Mouse (Mus musculus) forebrain, embryonic 13.5 days (tissue): ENCODE measurements around the gene 9130230L23Rik. TPM values are rescaled to one million over a fixed set of nuclear protein-coding genes. Genes with fewer than 3 reads are reported as not detected.

Experiments
- ATAC-seq: fragments of 200-750 bp; cut with Nextera tagmentation; 2 replicates; pipeline ENCODE4 v1.8.0; 2017
- H3K27ac ChIP-seq: fragments of 300-500 bp; sonication (generic); 2 replicates; pipeline ENCODE4 v1.5.1; 2015; ENCODE audit warnings: inconsistent platforms, mild to moderate bottlenecking, moderate library complexity
- H3K27me3 ChIP-seq: fragments of 300-500 bp; sonication (generic); 2 replicates; pipeline ENCODE4 v1.6.1; 2015; ENCODE audit warnings: mild to moderate bottlenecking, inconsistent platforms
- H3K36me3 ChIP-seq: fragments of 300-500 bp; sonication (generic); 2 replicates; pipeline ENCODE4 v1.6.1; 2015; ENCODE audit warnings: mild to moderate bottlenecking, inconsistent platforms; ENCODE audit not compliant: poor library complexity, severe bottlenecking
- H3K4me1 ChIP-seq: fragments of 300-500 bp; sonication (generic); 2 replicates; pipeline ENCODE4 v1.6.1; 2015; ENCODE audit warnings: inconsistent platforms
- H3K4me2 ChIP-seq: fragments of 300-500 bp; sonication (generic); 2 replicates; pipeline ENCODE4 v1.6.1; 2015; ENCODE audit warnings: inconsistent platforms, mild to moderate bottlenecking, moderate library complexity
- H3K4me3 ChIP-seq: fragments of 300-500 bp; sonication (generic); 2 replicates; pipeline ENCODE4 v1.5.1; 2015; ENCODE audit warnings: mild to moderate bottlenecking, inconsistent platforms
- H3K9ac ChIP-seq: fragments of 300-500 bp; sonication (generic); 2 replicates; pipeline ENCODE4 v1.6.1; 2015; ENCODE audit warnings: mild to moderate bottlenecking, inconsistent platforms
- H3K9me3 ChIP-seq: fragments of 300-500 bp; sonication (generic); replicated peaks from 2 replicates; pipeline ENCODE4 v1.6.1; 2016; ENCODE audit warnings: inconsistent platforms
- WGBS: fragments of 180-500 bp; shearing (Covaris S2); methylation state at CpG from one replicate; pipeline ENCODE4 v1.1.7; 2015; 5-methylcytosine and 5-hydroxymethylcytosine counted together
- polyA plus RNA-seq: library from polyadenylated mRNA; unstranded; fragments of >200 nt; fragmentation: Nextera tagmentation; extraction: Ambion mirVana; gene quantifications from 2 replicates; pipeline ENCODE4 v1.2.1, GENCODE M21; 2015

Gene 9130230L23Rik
- polyA plus RNA-seq, result not detected in 2 replicates

DNA sequence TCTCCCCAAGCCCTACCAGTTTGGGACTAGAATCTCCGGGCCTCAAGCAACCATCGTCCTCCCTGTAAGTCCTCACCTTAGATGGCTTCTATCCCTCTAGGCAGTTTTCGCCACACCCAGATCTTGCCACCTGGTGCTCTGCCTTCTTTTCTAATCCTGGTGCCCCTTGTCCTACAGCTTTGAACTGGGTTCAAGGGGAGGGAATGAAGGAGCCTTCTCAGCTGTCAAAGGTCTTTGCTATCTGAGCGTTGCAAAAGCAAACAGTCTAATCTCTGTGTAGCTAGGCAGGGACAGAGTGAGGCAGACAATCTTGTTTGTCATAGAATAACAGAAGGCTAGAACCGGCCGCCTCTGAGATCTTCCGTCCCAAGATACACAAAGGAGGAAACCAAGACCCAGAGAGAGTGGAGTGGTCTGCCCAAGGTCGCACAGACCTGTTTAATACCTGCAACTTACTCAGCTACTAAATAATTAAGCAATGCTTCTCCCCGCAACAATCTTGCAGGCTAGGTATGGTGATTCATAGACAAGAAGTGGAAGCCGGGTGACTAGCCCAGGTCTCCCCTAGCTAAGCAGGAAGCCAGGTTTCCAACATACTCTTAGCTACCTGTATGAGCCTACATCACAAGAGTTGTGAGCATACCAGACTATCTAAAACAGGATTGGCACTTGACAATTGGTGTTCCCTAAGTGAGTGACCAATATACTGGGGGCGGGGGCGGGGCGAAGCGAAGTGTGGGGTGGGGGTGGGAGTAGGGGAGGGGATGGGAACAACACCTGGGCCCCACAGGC, at the start of gene 9130230L23Rik:
9130230L23Rik (minus strand) TSS at position 152 of the 792 bp plus-strand sequence.
- Histone ChIP-seq H3K4me2 (no peak within 1 kb of the TSS), H3K27me3 (no peaks in the 10 kb centered on the region), H3K9ac (no peak within 1 kb of the TSS), H3K4me1 (no peaks in the 10 kb centered on the region), H3K36me3 (no peaks in the 10 kb centered on the region), H3K27ac (no peak within 1 kb of the TSS), H3K9me3 (no peaks in the 10 kb centered on the region), H3K4me3 (no peak within 1 kb of the TSS)
- no peak for ATAC-seq
- 70% methylated on average over 14 of the region's 14 CpGs for WGBS

DNA sequence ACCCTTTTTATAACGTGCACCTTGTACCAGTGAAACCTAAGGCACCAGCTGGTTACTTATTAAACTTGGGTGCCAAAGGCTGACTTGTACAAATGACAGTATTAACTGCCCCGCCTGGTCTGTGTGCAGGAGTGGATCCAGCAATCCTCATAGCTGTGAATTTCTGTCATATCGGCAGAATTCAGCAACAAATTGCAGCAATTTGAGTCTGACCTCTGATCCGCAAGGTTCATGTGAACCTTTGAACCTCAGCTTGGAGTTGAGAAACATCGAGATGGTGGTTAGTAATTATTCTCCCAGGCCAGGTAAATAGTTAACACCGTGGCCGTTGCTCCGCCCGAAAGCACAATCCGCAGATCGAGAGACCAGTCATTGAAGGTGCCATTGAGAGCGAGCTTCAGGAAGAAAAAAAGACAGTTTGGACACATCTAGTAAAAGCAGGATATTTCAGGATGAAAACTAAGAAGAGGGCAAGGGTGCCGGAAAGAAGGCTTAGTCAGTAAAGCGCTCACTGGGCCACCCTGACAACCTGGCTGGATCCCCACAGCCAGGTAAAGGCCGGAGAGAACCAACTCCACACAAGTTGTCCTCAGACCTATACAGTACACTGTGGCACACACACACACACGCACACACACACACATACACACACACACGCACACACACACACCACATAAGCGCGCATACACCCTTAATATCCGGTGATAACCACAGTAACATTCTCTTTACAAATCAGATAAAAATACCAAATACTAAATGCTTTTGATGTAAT, 48.9 kb upstream of the 9130230L23Rik start:
- no peak overlapping the region for H3K9ac ChIP-seq
- H3K27me3 ChIP-seq, result no peaks in the 10 kb centered on the region
- peaks cover 19% of the 10 kb centered on the region for H3K4me1 ChIP-seq
- no peak overlapping the region for H3K27ac ChIP-seq
- WGBS, result 92% methylated on average over 20 of the region's 20 CpGs
- no peak overlapping the region for H3K4me2 ChIP-seq
- H3K9me3 ChIP-seq, result no peaks in the 10 kb centered on the region
- ATAC-seq, result no peak
- no peaks in the 10 kb centered on the region for H3K36me3 ChIP-seq
- no peak overlapping the region for H3K4me3 ChIP-seq

DNA sequence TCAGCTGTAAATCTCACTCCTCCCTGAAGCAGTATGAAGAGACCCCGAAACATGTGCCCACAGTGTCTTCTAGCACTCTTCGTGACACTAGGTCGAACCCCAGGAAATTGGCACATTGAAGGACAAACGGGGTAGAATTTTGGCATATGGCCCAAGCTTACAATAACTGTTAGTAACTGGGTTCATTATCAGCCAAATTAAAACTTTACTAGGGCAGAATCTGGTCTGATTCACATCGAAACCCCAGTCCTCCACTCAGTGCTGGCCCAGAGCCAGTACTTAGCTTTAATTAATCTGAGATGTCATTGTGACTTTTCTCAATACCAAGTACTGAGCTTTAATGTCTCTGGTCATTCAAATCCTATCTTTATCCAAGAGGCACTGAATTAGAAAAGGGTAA, 46.8 kb upstream of the 9130230L23Rik start:
- Histone ChIP-seq H3K27ac (no peak overlapping the region), H3K9ac (no peak overlapping the region), H3K9me3 (no peaks in the 10 kb centered on the region), H3K4me1 (peaks cover 19% of the 10 kb centered on the region), H3K27me3 (no peaks in the 10 kb centered on the region), H3K4me3 (no peak overlapping the region), H3K4me2 (no peak overlapping the region), H3K36me3 (no peaks in the 10 kb centered on the region)
- WGBS, result 47% methylated on average over 5 of the region's 5 CpGs
- no peak for ATAC-seq

DNA sequence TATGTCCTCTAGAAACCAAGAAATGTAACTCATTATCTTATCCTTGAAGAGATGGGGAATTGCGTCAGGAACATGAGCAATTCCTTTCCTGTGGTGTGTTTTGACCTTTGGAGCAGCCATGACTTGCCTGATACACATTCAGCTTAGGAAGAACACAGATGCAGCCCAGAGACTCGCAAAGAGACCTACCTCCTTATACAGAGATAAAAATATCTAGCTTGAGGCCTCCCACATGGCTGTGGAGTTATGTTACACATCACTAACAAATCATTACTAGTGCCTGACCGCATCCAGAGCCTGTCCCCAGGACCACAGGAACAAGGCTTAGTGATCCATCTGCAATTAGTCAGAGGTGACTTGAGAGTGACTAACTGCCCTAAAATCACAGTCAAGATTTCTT, 42.3 kb upstream of the 9130230L23Rik start:
- Histone ChIP-seq H3K9ac (no peak overlapping the region), H3K36me3 (no peaks in the 10 kb centered on the region), H3K9me3 (no peaks in the 10 kb centered on the region), H3K27me3 (no peaks in the 10 kb centered on the region), H3K4me3 (no peak overlapping the region), H3K4me2 (no peak overlapping the region), H3K27ac (no peak overlapping the region), H3K4me1 (peaks cover 11% of the 10 kb centered on the region)
- WGBS, result 90% methylated on average over 3 of the region's 3 CpGs
- ATAC-seq, result no peak

DNA sequence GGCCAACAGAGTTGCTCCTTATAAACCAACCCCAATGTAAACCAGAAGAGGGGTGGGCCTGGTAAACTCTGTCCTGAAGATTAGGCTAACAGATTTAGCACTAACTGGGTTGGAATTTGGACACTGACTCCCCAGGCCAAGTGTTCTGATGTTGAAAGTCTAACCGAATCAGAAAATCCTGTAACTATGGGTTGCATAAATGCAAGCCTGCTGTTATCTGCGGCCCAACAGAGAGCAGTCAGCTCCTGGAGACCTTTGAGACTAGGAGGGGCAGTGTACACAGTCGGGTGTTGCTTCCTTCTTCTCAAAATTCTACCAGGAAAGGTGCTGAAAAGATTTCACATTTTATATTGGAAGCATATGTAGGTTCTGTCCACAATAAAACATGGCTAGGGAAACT, 39.8 kb upstream of the 9130230L23Rik start:
- WGBS, result 90% methylated on average over 3 of the region's 3 CpGs
- Histone ChIP-seq H3K27me3 (no peaks in the 10 kb centered on the region), H3K27ac (no peak overlapping the region), H3K4me3 (no peak overlapping the region), H3K4me2 (no peak overlapping the region), H3K9me3 (no peaks in the 10 kb centered on the region), H3K9ac (no peak overlapping the region), H3K4me1 (no peaks in the 10 kb centered on the region), H3K36me3 (no peaks in the 10 kb centered on the region)
- ATAC-seq, result no peak

DNA sequence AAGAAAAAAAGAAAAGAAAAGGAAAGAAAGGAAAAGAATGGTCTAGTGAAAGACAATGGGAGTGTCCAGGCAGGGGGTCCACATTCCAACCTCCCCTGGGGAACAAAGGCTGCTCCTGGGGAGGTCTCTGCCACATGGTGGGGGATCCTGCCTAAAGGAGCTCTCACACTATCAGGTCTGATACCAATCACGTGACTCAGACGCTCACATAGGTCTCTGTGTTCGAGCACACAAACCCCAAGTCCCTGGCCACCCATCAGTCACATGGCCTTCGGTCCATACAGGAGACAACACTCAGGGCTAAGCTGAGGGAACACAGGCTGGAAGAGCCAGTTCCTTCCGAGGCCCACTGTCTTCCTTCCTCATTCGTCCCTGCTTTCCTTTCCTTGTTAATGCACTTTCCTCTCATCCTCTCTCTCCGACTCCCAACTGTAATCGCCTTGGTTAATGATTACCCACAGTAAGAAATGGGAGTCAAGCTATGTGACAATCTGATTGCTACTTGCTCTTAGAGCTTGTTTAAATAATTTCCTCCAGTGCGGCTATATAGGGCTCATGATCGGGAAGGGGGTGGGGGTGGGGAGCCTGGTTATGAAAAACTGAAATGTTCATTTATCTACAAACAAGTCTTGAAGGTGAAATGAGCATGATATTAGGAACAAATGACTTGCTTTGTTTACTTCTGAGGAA, 38.7 kb upstream of the 9130230L23Rik start:
- no peak for ATAC-seq
- H3K36me3 ChIP-seq, result no peaks in the 10 kb centered on the region
- H3K4me1 ChIP-seq, result no peaks in the 10 kb centered on the region
- WGBS, result 53% methylated on average over 10 of the region's 10 CpGs
- H3K9me3 ChIP-seq, result no peaks in the 10 kb centered on the region
- H3K27ac ChIP-seq, result no peak overlapping the region
- no peak overlapping the region for H3K4me3 ChIP-seq
- no peaks in the 10 kb centered on the region for H3K27me3 ChIP-seq
- H3K9ac ChIP-seq, result no peak overlapping the region
- no peak overlapping the region for H3K4me2 ChIP-seq

DNA sequence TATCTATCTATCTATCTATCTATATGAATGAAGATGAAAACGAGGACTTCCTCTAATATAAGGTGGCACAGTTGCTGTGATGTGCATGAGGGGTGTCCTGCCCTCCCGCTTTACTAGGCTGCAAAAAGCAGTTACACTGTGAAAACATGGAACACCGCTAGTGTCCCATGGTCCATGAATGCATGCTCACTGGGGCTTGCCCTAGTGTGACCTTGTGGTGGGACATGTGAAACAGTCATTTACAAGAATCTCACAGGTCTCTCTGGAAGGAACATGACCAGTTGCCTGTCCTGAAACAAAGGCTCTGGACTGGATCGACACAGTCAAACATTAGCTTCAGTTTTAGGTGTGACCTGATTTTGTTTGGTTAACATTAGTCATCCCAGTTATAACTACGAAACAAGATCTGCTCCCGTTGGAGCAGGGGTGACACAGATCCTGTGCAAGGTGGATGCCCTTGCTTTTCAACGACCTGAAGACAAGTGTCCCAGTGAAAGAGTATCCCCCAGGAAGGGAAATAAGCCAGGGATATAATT, 36.7 kb upstream of the 9130230L23Rik start:
- Histone ChIP-seq H3K27me3 (no peaks in the 10 kb centered on the region), H3K27ac (no peak overlapping the region), H3K9ac (no peak overlapping the region), H3K4me3 (no peak overlapping the region), H3K9me3 (no peaks in the 10 kb centered on the region), H3K4me1 (peaks cover 10% of the 10 kb centered on the region), H3K36me3 (no peaks in the 10 kb centered on the region), H3K4me2 (no peak overlapping the region)
- no peak for ATAC-seq
- 93% methylated on average over 7 of the region's 7 CpGs for WGBS

DNA sequence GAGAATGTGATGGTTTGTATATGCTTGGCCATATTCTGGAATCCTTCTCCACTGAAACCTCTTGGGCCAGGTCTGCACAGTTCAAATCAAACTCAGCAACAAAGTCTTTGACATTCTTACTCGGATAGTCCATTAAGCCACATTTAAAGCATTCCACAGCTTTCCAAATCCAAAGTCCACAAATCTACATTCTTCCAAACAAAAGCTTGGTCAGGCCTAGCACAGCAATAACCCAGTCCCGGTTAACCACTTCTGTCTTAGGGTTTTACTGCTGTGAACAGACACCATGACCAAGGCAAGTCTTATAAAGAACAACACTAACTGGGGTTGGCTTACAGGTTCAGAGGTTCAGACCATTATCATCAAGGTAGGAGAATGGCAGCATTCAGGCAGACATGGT, 35.7 kb upstream of the 9130230L23Rik start:
- Histone ChIP-seq H3K4me3 (no peak overlapping the region), H3K27ac (no peak overlapping the region), H3K9ac (no peak overlapping the region), H3K27me3 (no peaks in the 10 kb centered on the region), H3K36me3 (no peaks in the 10 kb centered on the region), H3K4me1 (peaks cover 10% of the 10 kb centered on the region), H3K9me3 (no peaks in the 10 kb centered on the region), H3K4me2 (no peak overlapping the region)
- no peak for ATAC-seq
- 87% methylated on average over 2 of the region's 2 CpGs for WGBS

DNA sequence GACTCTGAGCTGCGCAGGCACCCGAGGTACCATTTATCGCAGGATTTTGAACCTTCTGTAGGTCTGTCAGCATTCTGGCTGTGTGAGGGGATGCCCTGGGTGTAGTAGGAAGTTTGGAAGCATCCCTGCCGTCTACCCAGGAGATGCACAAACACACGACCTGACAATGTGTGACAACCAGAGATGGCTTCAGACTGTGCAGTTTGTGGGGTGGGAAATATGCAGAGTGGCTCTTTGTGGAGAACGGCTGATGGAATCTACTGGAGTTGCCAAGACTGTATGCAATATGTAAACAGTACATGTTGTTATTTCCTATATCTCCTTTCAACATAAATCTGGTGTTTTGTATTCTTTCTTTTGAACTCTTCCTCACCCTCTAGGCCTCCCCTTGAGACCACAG, 33.0 kb upstream of the 9130230L23Rik start:
- Histone ChIP-seq H3K27ac (no peak overlapping the region), H3K9ac (no peak overlapping the region), H3K4me1 (peaks cover 10% of the 10 kb centered on the region), H3K36me3 (no peaks in the 10 kb centered on the region), H3K27me3 (0 out of 2 replicates have a peak, but pooled peaks cover 3% of the 10 kb centered on the region), H3K4me2 (no peak overlapping the region), H3K9me3 (no peaks in the 10 kb centered on the region), H3K4me3 (no peak overlapping the region)
- WGBS, result 77% methylated on average over 6 of the region's 6 CpGs
- ATAC-seq, result no peak

DNA sequence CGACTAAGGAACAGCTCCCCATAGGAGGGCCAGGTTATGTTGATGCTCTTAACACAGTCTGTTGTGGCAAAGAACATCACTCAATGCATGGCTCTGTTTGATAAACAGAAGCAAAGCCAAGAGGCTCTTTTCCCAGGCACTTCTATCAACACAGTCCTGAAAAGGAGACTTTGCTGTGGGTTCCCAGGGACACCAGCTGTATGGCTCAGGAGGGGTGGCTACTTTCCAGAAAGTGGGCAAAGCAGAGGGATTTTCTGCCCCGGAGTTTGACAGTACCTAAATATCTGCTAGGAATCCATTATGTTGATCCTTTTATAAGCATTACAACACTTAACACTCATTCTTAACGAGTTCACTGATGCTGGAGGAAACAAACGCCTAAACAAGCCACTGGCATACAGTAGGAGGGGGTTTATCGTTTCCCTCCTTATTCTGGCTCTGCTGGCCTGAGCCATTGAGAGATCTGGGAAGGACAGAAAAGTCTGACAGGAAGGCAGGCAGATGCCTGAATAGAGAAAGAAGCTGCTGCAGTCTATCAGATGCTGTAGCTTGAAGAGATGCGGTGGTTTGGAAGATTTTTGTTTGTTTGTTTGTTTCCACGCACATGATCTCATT, 32.5 kb upstream of the 9130230L23Rik start:
- Histone ChIP-seq H3K27ac (no peak overlapping the region), H3K4me2 (no peak overlapping the region), H3K9ac (no peak overlapping the region), H3K4me3 (no peak overlapping the region), H3K36me3 (no peaks in the 10 kb centered on the region), H3K27me3 (0 out of 2 replicates have a peak, but pooled peaks cover 3% of the 10 kb centered on the region), H3K4me1 (peaks cover 10% of the 10 kb centered on the region), H3K9me3 (no peaks in the 10 kb centered on the region)
- ATAC-seq, result 0 out of 2 replicates have a peak, but pooled peaks have one; percentile 41
- WGBS, result 31% methylated on average over 7 of the region's 7 CpGs

DNA sequence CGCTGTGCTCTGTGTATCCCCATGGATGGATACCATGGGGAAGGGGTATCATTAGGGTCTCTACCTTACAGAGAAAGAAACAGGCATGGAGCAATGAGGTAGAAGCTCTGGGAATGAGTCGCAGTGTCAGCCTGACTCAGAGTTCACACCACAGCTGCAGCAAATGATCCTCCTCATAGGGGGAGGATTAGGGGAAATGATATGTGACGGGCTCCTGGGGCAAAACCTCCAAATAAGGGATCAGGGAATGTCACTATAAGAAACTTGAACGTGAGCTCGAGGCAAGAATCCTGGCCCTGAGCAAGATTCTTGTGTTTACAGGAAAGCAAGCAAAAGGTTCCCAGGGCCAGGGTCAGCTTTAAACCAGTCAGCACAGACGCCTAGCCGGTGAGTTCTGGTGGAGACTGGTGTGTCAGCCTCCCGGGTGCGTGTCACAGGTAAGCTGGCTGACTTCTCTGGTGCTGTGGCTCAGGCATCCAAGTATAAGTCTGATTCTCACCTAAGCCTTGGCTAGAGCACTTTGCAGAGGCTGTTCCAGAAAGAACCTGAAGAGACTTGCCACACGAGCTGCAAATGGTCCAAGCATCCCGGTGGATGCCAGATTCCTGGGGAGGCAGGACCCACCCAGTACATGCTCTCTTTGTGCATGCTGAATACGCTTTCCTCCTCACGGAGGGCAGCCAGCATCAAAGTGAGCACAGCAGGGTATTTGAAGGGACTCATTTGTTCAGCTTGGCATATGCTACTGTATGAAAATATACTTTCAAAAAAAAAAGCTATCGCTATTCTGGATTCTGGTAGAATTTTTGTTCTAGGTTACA, 30.5 kb upstream of the 9130230L23Rik start:
- Histone ChIP-seq H3K27me3 (0 out of 2 replicates have a peak, but pooled peaks cover 3% of the 10 kb centered on the region), H3K9ac (no peak overlapping the region), H3K4me3 (no peak overlapping the region), H3K9me3 (no peaks in the 10 kb centered on the region), H3K4me2 (no peak overlapping the region), H3K27ac (no peak overlapping the region), H3K36me3 (no peaks in the 10 kb centered on the region), H3K4me1 (peaks cover 10% of the 10 kb centered on the region)
- ATAC-seq, result no peak
- WGBS, result 61% methylated on average over 14 of the region's 14 CpGs
